Mouse (Mus musculus): Measurements from ENCODE around the gene Rfx5.
A peak's percentile ranks its signal among the peaks of the same experiment; 100 is the strongest.
"Not testable (repeated sequence)": the region's sequence is repeated elsewhere in the genome, so short reads cannot be mapped to it uniquely, and the experiment has no call there.

The Rfx5 gene

DNA sequence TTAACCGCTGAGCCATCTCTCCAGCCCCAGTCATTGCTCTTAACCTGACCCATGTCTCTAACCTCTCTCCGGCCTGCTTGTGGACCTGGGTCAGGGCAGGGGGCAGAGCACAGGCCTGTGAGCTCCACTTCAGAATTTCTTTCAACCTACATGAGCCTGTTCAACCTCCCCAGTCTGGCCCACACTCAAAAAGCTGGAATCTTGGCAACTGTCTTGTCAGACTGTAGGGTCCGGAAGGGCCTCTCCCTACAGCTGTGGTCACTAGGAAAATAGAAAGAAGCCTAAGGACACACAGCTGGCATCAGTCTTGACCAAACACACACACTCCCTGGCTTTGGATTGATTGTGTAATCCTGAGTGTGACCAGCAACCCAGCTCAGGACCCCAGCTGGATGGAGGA is 18.5 kb upstream of the Rfx5 start:
- not testable (repeated sequence) for DNase-seq (ENCODE audit: low read depth, low spot score)

- DNase-seq (ENCODE audit: low read depth, low spot score) = not testable (repeated sequence)
Observed at GRCm38 (mm10) chr3:94936147-94936546, 17.7 kb upstream of the Rfx5 start.

GRCm38 (mm10) chr3:94937194-94937593 is 16.7 kb upstream of the Rfx5 start:
- DNase-seq (ENCODE audit: low read depth, low spot score) = not testable (repeated sequence)

- not testable (repeated sequence) for DNase-seq (ENCODE audit: low read depth, low spot score)
Observed at GRCm38 (mm10) chr3:94940033-94940432, 13.8 kb upstream of the Rfx5 start.

- DNase-seq (ENCODE audit: low read depth, low spot score) = not testable (repeated sequence)
Observed at GRCm38 (mm10) chr3:94942211-94942967, 11.5 kb upstream of the Rfx5 start.

DNA sequence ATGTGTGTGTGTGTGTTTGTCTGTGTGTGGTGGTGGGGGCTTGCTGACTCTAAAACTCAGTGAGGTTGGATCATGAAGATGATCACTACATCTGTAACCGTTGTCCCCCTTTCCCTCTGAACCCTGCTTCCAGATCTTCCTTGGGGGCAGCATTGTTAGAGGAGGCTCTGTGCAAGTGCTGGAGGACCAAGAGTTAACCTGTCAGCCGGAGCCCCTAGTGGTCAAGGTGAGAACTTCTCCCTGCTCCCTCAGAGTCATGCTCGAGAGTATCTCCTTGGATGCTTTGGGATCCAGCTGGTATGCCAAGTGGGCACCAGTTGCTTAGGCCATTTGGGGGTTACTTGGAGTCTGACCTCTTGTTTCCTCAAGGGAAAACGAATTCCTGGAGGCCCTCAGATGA is 10.2 kb upstream of the Rfx5 start:
- DNase-seq (ENCODE audit: low read depth, low spot score) = peak; percentile 39

GRCm38 (mm10) chr3:94948066-94948614 is 5.7 kb upstream of the Rfx5 start:
- peak; percentile 47 for DNase-seq (ENCODE audit: low read depth, low spot score)

GRCm38 (mm10) chr3:94949645-94950044 is 4.2 kb upstream of the Rfx5 start:
- no peak for DNase-seq (ENCODE audit: low read depth, low spot score)

DNA sequence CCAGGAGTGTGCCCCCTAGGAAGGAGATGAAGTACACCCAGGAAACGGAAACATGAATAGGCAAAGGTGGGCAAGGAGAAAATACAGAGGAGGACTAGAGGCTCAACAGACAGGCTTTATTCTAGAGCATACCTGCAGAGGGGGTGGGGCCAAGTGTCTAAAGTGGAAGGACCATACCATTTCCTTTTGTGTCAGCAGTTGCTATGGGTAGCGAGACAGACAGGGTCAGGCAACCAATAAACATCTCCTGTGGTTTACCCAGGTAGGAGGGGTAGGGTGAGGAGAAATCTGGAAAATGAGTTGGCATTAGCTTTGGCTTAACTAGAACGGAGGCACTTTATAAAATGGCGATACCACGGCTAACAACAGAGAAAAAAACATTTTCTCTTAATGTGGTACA is 1.1 kb upstream of the Rfx5 start:
- peak; percentile 40 for DNase-seq (ENCODE audit: low read depth, low spot score)

DNA sequence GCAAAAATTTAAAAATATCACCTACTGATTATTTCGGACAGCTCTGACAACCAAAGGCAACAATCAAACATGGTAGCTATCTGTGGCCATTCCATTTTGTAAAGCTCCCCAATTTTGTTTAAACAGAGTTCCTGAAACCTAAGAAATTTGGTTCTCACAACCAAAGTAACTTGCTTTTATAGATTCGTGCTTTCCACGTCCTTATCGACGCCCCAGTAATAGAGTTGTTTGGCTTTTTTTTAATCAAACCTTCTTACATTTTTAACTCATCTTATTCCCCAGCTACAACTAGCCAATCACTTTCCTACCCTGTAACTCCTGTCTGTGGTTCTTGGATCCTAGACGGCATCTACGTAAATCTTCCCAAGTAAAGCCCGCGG is 501 bp upstream of the Rfx5 start:
- no peak for DNase-seq (ENCODE audit: low read depth, low spot score)

DNA sequence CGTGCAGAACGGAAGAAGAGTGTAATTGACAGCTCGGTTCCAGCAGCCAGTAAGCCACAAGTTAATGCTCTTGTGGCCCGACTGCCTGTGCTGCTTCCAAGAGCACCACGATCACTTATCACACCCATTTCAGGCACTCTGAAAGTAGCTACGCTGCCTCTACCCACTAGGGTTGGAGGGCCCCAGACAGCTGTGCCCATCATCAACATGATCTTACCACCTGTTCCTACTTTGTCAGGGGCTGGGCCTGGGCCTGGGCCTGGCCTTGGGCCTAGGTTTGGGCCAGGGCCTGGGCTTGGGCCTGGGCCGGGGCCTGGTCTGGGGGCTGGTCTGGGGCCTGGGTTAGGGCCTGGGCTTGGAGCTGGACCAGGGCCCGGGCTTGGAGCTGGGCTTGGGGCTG is 4.4 kb downstream of the Rfx5 start:
- DNase-seq (ENCODE audit: low read depth, low spot score) = no peak

GRCm38 (mm10) chr3:94959871-94960270 is 6.0 kb downstream of the Rfx5 start:
- DNase-seq (ENCODE audit: low read depth, low spot score) = peak; percentile 34

GRCm38 (mm10) chr3:94960322-94960721 is 6.4 kb downstream of the Rfx5 start:
- peak; percentile 37 for DNase-seq (ENCODE audit: low read depth, low spot score)

- no peak for DNase-seq (ENCODE audit: low read depth, low spot score)
Observed at GRCm38 (mm10) chr3:94964989-94965388, 11.1 kb downstream of the Rfx5 start.

DNA sequence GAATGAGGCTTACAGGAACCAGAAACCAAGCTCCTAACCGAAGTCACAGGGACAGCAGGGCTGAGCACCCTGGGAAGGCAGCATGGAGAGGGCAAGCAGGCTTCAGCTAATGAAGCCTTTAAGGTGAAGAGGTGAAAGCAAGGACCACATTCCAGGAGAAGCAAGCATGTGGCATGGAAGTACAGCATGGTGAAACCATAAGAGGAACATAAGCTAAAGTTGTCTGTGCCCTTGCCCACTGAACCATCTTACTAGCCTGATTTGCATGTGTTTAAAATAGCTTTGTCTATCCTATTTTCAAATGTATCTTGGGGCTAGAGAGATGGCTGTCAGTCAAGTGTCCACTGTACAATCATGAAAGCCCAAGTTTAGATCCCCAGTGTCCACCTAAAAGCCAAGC is 12.0 kb downstream of the Rfx5 start:
- no peak for DNase-seq (ENCODE audit: low read depth, low spot score)

DNA sequence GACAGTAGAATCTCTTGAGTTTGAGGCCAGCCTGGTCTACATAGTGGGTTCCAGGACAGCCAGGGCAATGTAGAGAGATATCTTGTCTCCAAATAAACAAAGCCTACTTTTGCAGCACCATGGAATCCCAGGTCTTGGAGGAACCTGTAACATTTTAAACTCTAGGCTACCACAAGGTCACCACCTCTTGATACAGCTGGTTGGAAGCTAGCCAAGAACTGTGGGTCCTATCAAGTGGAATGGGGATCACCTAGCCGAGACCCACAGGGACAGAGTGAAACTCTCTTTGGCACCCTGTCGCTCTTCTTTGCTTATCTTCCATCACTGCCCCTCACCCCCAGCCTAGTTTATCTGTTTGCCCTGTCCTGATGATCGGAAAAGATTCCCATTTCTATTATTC is 18.7 kb downstream of the Rfx5 start:
- DNase-seq (ENCODE audit: low read depth, low spot score) = no peak

DNA sequence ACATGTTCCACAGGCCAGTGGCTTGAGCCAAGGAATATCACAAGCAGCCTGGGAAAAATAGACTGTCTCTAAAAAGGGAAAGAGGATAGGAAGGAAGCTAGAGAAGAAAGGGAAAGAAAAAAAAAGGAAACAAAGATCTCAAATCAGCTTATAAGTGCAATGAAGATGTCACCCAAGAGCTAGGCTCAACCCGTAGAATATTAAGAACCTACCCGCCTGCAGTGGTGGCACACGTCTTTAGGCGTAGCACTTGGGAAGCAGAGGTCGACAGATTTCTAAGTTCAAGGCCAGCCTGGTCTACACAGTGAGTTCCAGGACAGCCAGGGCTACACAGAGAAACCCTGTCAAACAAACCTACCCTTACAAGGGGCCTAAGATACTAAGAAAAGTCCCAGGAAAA is 19.7 kb downstream of the Rfx5 start:
- DNase-seq (ENCODE audit: low read depth, low spot score) = no peak

GRCm38 (mm10) chr3:94974026-94974527 is 20.2 kb downstream of the Rfx5 start:
- DNase-seq (ENCODE audit: low read depth, low spot score) = peak; percentile 34

GRCm38 (mm10) chr3:94974528-94975422 is 20.9 kb downstream of the Rfx5 start, which contains the start of gene Pi4kb:
Gene Pi4kb (plus strand): TSS chr3:94974731.
- peak; percentile 97 for DNase-seq (ENCODE audit: low read depth, low spot score)

- DNase-seq (ENCODE audit: low read depth, low spot score) = no peak
Observed at GRCm38 (mm10) chr3:94984312-94984711, 30.4 kb downstream of the Rfx5 start.

DNA sequence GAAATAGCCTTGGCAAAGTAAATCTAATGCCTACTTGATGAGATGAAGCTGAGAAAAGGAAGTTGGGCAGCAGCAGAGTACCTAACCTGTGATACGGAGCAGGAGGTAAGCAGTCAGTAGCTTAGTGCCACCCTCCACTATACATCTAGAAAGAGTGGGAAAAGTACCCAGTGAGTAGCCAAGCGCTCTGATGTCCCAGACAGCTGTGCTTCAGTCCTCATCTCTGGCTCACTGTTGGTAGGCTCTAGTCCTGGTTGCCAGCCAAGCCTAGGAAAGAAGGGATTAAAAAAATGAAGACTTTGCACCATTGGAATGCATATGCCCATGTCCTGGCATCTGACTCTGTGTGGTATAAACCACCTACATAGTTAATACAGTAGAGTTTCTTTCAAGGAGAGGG is 31.6 kb downstream of the Rfx5 start:
- DNase-seq (ENCODE audit: low read depth, low spot score) = no peak

DNA sequence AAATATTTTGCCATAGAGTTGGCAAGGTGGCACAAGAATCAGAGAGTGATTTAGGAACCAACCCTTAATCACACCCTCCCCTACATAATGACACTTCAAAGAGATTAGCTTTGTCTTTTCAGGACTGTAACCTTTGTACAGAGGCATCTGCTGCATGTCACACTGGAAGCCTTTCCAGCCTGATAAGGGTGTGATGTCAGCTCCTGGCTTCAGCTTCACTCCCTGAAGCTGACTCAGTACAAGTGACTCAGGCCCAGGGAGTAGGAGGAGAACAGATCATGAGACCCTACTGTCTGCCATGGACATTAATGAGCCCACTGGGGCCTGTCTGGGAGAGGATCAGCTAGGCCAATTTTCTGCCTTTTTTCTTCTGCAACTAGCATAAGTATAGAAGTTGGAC is 33.7 kb downstream of the Rfx5 start:
- no peak for DNase-seq (ENCODE audit: low read depth, low spot score)
